ENCODE assay signal across 31 mouse cellular contexts in genomic region chr4:150675274-150675673, GRCm38 (mm10). TPM values are rescaled to one million over a fixed set of nuclear protein-coding genes. Genes with fewer than 3 reads are reported as not detected.
DNase-seq lines count a peak whose midpoint lies in the region; ATAC-seq and TF ChIP-seq lines count a peak whose summit lies in the region.
"Had no signal": no experiment of that assay in that cellular context is flagged by ENCODE, and none has a peak within 500 bp of the region (broad histone marks: within the 10 kb centered on the region; RNA-seq: fewer than 3 reads in every experiment).

No protein-coding gene starts in this region.

- no peaks in the 10 kb centered on the region; the same call in 1 of the 2 replicates for H3K9me3 ChIP-seq in hindbrain, embryonic 13.5 days
- H3K9me3 ChIP-seq in hindbrain, embryonic 14.5 days (ENCODE audit: control insufficient read depth, low read length): 0 out of 2 replicates have a peak, but pooled peaks cover under 1% of the 10 kb centered on the region
- H3K9me3 ChIP-seq in E14TG2a.4 (ENCODE audit: low read length): no peaks in the 10 kb centered on the region
- no peaks in the 10 kb centered on the region for H3K9me3 ChIP-seq in neural tube, embryonic 14.5 days (ENCODE audit: control insufficient read depth, low read length)
- no peaks in the 10 kb centered on the region for H3K9me3 ChIP-seq in midbrain, postnatal 0 days (ENCODE audit: low read length)
- H3K9me3 ChIP-seq: embryonic facial prominence, embryonic 13.5 days; forebrain, embryonic 10.5 days; forebrain, embryonic 15.5 days; heart, embryonic 10.5 days; heart, embryonic 15.5 days; lung, embryonic 15.5 days; midbrain, embryonic 10.5 days; midbrain, embryonic 15.5 days had no signal

- 92% methylated on average over 10 of the region's 10 CpGs for WGBS in hindbrain, embryonic 13.5 days
- 92% methylated on average over 10 of the region's 10 CpGs for WGBS in hindbrain, embryonic 14.5 days
- 54% methylated on average over 10 of the region's 10 CpGs for WGBS in neural tube, embryonic 14.5 days
- WGBS in midbrain, postnatal 0 days: 93% methylated on average over 10 of the region's 10 CpGs

- no peaks in the 10 kb centered on the region for H3K27me3 ChIP-seq in hindbrain, embryonic 13.5 days
- H3K27me3 ChIP-seq in hindbrain, embryonic 14.5 days (ENCODE audit: control insufficient read depth, insufficient read depth, low read length): no peaks in the 10 kb centered on the region
- peaks cover 4% of the 10 kb centered on the region; the same call in 1 of the 2 replicates for H3K27me3 ChIP-seq in E14TG2a.4 (ENCODE audit: insufficient read depth, low read length)
- H3K27me3 ChIP-seq in neural tube, embryonic 14.5 days (ENCODE audit: control insufficient read depth, insufficient read depth, low read length): no peaks in the 10 kb centered on the region
- no peaks in the 10 kb centered on the region for H3K27me3 ChIP-seq in midbrain, postnatal 0 days (ENCODE audit: insufficient read depth, low read length)
- H3K27me3 ChIP-seq: CH12.LX; embryonic facial prominence, embryonic 13.5 days; forebrain, embryonic 15.5 days; heart, embryonic 15.5 days; limb, embryonic 13.5 days; lung, embryonic 15.5 days had no signal

- peaks cover 14% of the 10 kb centered on the region for H3K4me1 ChIP-seq in hindbrain, embryonic 13.5 days (replicated peaks)
- no peaks in the 10 kb centered on the region for H3K4me1 ChIP-seq in hindbrain, embryonic 14.5 days (replicated peaks; ENCODE audit: control insufficient read depth, insufficient read depth, low read length)
- H3K4me1 ChIP-seq in E14TG2a.4 (replicated peaks; ENCODE audit: low read depth, low read length): peaks cover 49% of the 10 kb centered on the region
- no peaks in the 10 kb centered on the region for H3K4me1 ChIP-seq in neural tube, embryonic 14.5 days (ENCODE audit: control insufficient read depth, insufficient read depth, low read length)
- peaks cover 3% of the 10 kb centered on the region; the same call in 1 of the 2 replicates for H3K4me1 ChIP-seq in midbrain, postnatal 0 days (ENCODE audit: insufficient read depth, low read length)
- H3K4me1 ChIP-seq: heart, embryonic 15.5 days; limb, embryonic 13.5 days; lung, embryonic 15.5 days had no signal

- H3K4me3 ChIP-seq in hindbrain, embryonic 13.5 days: no peak overlapping the region
- H3K4me3 ChIP-seq in hindbrain, embryonic 14.5 days (replicated peaks; ENCODE audit: low read length): no peak overlapping the region
- H3K4me3 ChIP-seq in E14TG2a.4 (replicated peaks; ENCODE audit: low read length): peak overlapping the region; percentile 41
- no peak overlapping the region for H3K4me3 ChIP-seq in neural tube, embryonic 14.5 days (ENCODE audit: low read depth, low read length)
- H3K4me3 ChIP-seq in midbrain, postnatal 0 days (ENCODE audit: low read depth, low read length): no peak overlapping the region
- H3K4me3 ChIP-seq: embryonic facial prominence, embryonic 13.5 days; forebrain, embryonic 10.5 days; forebrain, embryonic 15.5 days; heart, embryonic 10.5 days; heart, embryonic 15.5 days; limb, embryonic 13.5 days; lung, embryonic 15.5 days; midbrain, embryonic 10.5 days; midbrain, embryonic 15.5 days had no signal

- no peak for TF ChIP-seq CTCF in E14TG2a.4 (conservative IDR thresholded peaks at IDR 0.05; ENCODE audit: low read length)
- TF ChIP-seq CTCF in midbrain, postnatal 0 days (IDR thresholded peaks at IDR 0.05): no peak

- peak overlapping the region; percentile 52; the same call in 1 of the 2 replicates for H3K27ac ChIP-seq in hindbrain, embryonic 13.5 days
- no peak overlapping the region for H3K27ac ChIP-seq in hindbrain, embryonic 14.5 days
- peak overlapping the region; percentile 71 for H3K27ac ChIP-seq in neural tube, embryonic 14.5 days (ENCODE audit: low read depth, low read length)
- no peak overlapping the region for H3K27ac ChIP-seq in midbrain, postnatal 0 days (ENCODE audit: low read depth, low read length)
- H3K27ac ChIP-seq: embryonic facial prominence, embryonic 13.5 days; forebrain, embryonic 10.5 days; forebrain, embryonic 15.5 days; heart, embryonic 10.5 days; heart, embryonic 15.5 days; limb, embryonic 13.5 days; lung, embryonic 15.5 days; midbrain, embryonic 10.5 days; midbrain, embryonic 15.5 days had no signal

- DNase-seq in hindbrain, embryonic 14.5 days (ENCODE audit: low spot score): no peak
- DNase-seq in ZHBTc4 (ENCODE audit: low read depth, low spot score): peak; percentile 81
- no peak for DNase-seq in adrenal gland, adult 8-10 months
- no peak for DNase-seq in midbrain, postnatal 0 days (ENCODE audit: low spot score)
- DNase-seq: adrenal gland, postnatal 10 days; cerebellum, adult 11-12 months; cerebellum, adult 9-11 months; gastrocnemius, postnatal 25 days; heart, adult 11 months; kidney, adult 9 months had no signal

- H3K36me3 ChIP-seq in hindbrain, embryonic 13.5 days: no peaks in the 10 kb centered on the region
- H3K36me3 ChIP-seq in hindbrain, embryonic 14.5 days (replicated peaks; ENCODE audit: control insufficient read depth, insufficient read depth): no peaks in the 10 kb centered on the region
- no peaks in the 10 kb centered on the region for H3K36me3 ChIP-seq in E14TG2a.4 (ENCODE audit: insufficient read depth, low read length)
- H3K36me3 ChIP-seq in neural tube, embryonic 14.5 days (ENCODE audit: control insufficient read depth, insufficient read depth, low read length): no peaks in the 10 kb centered on the region
- no peaks in the 10 kb centered on the region for H3K36me3 ChIP-seq in midbrain, postnatal 0 days (ENCODE audit: insufficient read depth, low read length)
- H3K36me3 ChIP-seq: embryonic facial prominence, embryonic 13.5 days; forebrain, embryonic 10.5 days; forebrain, embryonic 15.5 days; heart, embryonic 10.5 days; heart, embryonic 15.5 days; limb, embryonic 13.5 days; lung, embryonic 15.5 days; midbrain, embryonic 10.5 days; midbrain, embryonic 15.5 days had no signal

- no peak for ATAC-seq in hindbrain, embryonic 13.5 days (ENCODE audit: low FRiP score)
- ATAC-seq in hindbrain, embryonic 14.5 days (ENCODE audit: low FRiP score): no peak
- no peak for ATAC-seq in neural tube, embryonic 14.5 days (ENCODE audit: low read depth)
- no peak for ATAC-seq in midbrain, postnatal 0 days (ENCODE audit: low FRiP score)
- ATAC-seq: forebrain, embryonic 15.5 days; intestine, embryonic 16.5 days; midbrain, embryonic 15.5 days had no signal

- no peak overlapping the region for H3K9ac ChIP-seq in hindbrain, embryonic 13.5 days
- H3K9ac ChIP-seq in hindbrain, embryonic 14.5 days: no peak overlapping the region
- no peak overlapping the region for H3K9ac ChIP-seq in neural tube, embryonic 14.5 days (replicated peaks; ENCODE audit: low read depth, low read length)
- no peak overlapping the region for H3K9ac ChIP-seq in midbrain, postnatal 0 days (replicated peaks; ENCODE audit: low read length, poor library complexity, severe bottlenecking)
- H3K9ac ChIP-seq: embryonic facial prominence, embryonic 13.5 days; forebrain, embryonic 15.5 days; heart, embryonic 15.5 days; limb, embryonic 13.5 days; lung, embryonic 15.5 days; midbrain, embryonic 15.5 days had no signal

- H3K4me2 ChIP-seq in hindbrain, embryonic 13.5 days: no peak overlapping the region
- no peak overlapping the region for H3K4me2 ChIP-seq in hindbrain, embryonic 14.5 days (replicated peaks)
- H3K4me2 ChIP-seq in neural tube, embryonic 14.5 days (ENCODE audit: low read depth, low read length): no peak overlapping the region
- no peak overlapping the region for H3K4me2 ChIP-seq in midbrain, postnatal 0 days (ENCODE audit: low read depth, low read length, poor library complexity, severe bottlenecking)
- H3K4me2 ChIP-seq: embryonic facial prominence, embryonic 13.5 days; forebrain, embryonic 15.5 days; heart, embryonic 15.5 days; limb, embryonic 13.5 days; liver, embryonic 11.5 days; lung, embryonic 15.5 days; midbrain, embryonic 15.5 days had no signal

RNA-seq across cellular contexts. Expression of gene Slc45a1, which starts 23.3 kb away (rescaled TPM):
- 24.6 and 30.0 TPM in 2 replicates for polyA plus RNA-seq in hindbrain, embryonic 13.5 days (2015; fragmentation: Nextera tagmentation; extraction: Ambion mirVana)
- polyA plus RNA-seq in hindbrain, embryonic 14.5 days (2014; fragmentation: Nextera tagmentation; extraction: Ambion mirVana): 35.9 and 37.9 TPM in 2 replicates
- polyA plus RNA-seq in neural tube, embryonic 14.5 days (2014; fragmentation: Nextera tagmentation; extraction: Ambion mirVana): 33.8 and 43.8 TPM in 2 replicates
- 1 to 10 TPM in 3 of 4 experiments, under 1 TPM in 1; 0.70 to 1.4 (median 1.2) TPM for total RNA-seq in adrenal gland, adult 8-10 months (2022)
- 49.1 and 51.1 TPM in 2 replicates for total RNA-seq in midbrain, postnatal 0 days (2014; rRNA removed)
- polyA plus RNA-seq in midbrain, postnatal 0 days (2015; fragmentation: Nextera tagmentation; extraction: Ambion mirVana): 54.8 and 58.4 TPM in 2 replicates
- total RNA-seq: CH12.LX; common myeloid progenitor, adult 5-6 weeks; gastrocnemius, adult 18-20 months; gastrocnemius, postnatal 25 days; heart, postnatal 25 days; megakaryocyte progenitor cell, adult 5-6 weeks had no signal
- polyA plus RNA-seq: heart, embryonic 15.5 days; liver, embryonic 16.5 days; thymus, postnatal 0 days had no signal

Comparison
In these comparisons a context has a peak if more than half of its experiments do, and no peak if none do; other contexts are left out.
1. H3K27ac ChIP-seq: peak in hindbrain, embryonic 13.5 days (single experiment) and neural tube, embryonic 14.5 days (single experiment); none in hindbrain, embryonic 14.5 days (single experiment) and midbrain, postnatal 0 days (single experiment).